Mouse (Mus musculus) lung, embryonic 15.5 days (tissue): Measurements from ENCODE around the gene Mrps34. TPM values are rescaled to one million over a fixed set of nuclear protein-coding genes. Genes with fewer than 3 reads are reported as not detected.

ENCODE experiments used
- ATAC-seq: fragments of 200-750 bp; cut with Nextera tagmentation; 2 replicates; pipeline ENCODE4 v1.8.0; 2017; ENCODE audit warnings: moderate number of reproducible peaks, borderline replicate concordance; ENCODE audit not compliant: low FRiP score, low TSS enrichment; ENCODE audit errors: extremely low read depth
- H3K27ac ChIP-seq: fragments of 300-500 bp; sonication (generic); 2 replicates; pipeline ENCODE4 v1.5.1; 2015; ENCODE audit warnings: moderate library complexity, mild to moderate bottlenecking, inconsistent platforms
- H3K27me3 ChIP-seq: fragments of 300-500 bp; sonication (generic); 2 replicates; pipeline ENCODE4 v1.6.1; 2015; ENCODE audit warnings: inconsistent platforms
- H3K36me3 ChIP-seq: fragments of 300-500 bp; sonication (generic); 2 replicates; pipeline ENCODE4 v1.6.1; 2015; ENCODE audit warnings: inconsistent platforms
- H3K4me1 ChIP-seq: fragments of 300-500 bp; sonication (generic); 2 replicates; pipeline ENCODE4 v1.6.1; 2015; ENCODE audit warnings: inconsistent platforms
- H3K4me2 ChIP-seq: fragments of 300-500 bp; sonication (generic); 2 replicates; pipeline ENCODE4 v1.6.1; 2015; ENCODE audit warnings: inconsistent platforms, mild to moderate bottlenecking, moderate library complexity
- H3K4me3 ChIP-seq: fragments of 300-500 bp; sonication (generic); 2 replicates; pipeline ENCODE4 v1.5.1; 2015; ENCODE audit warnings: mild to moderate bottlenecking, inconsistent platforms
- H3K9ac ChIP-seq: fragments of 300-500 bp; sonication (generic); 2 replicates; pipeline ENCODE4 v1.6.1; 2015; ENCODE audit warnings: inconsistent platforms
- H3K9me3 ChIP-seq: fragments of 300-500 bp; sonication (generic); 2 replicates; pipeline ENCODE4 v1.6.1; 2016; ENCODE audit warnings: inconsistent platforms
- WGBS: fragments of 180-500 bp; shearing (Covaris S2); methylation state at CpG from one replicate; pipeline ENCODE4 v1.1.7; 2015; 5-methylcytosine and 5-hydroxymethylcytosine counted together
- polyA plus RNA-seq: library from polyadenylated mRNA; unstranded; fragments of >200 nt; fragmentation: Nextera tagmentation; extraction: Ambion mirVana; gene quantifications from 2 replicates; pipeline ENCODE4 v1.2.1, GENCODE M21; 2015

The Mrps34 gene
- polyA plus RNA-seq, 1 experiment from 2014 or later: 92.0 TPM

GRCm38 (mm10) chr17:24893276-24893675, 1.6 kb upstream of the Mrps34 start:
- H3K4me1 ChIP-seq: peaks cover 33% of the 10 kb centered on the region
- H3K9me3 ChIP-seq: no peaks in the 10 kb centered on the region
- no peak overlapping the region for H3K4me2 ChIP-seq
- H3K27me3 ChIP-seq: no peaks in the 10 kb centered on the region
- H3K4me3 ChIP-seq: peak overlapping the region; percentile 95; the same call in 1 of the 2 replicates
- ATAC-seq: no peak
- H3K27ac ChIP-seq: no peak overlapping the region
- WGBS: 90% methylated on average over 2 of the region's 2 CpGs
- peaks cover 42% of the 10 kb centered on the region for H3K36me3 ChIP-seq
- no peak overlapping the region for H3K9ac ChIP-seq

- no peaks in the 10 kb centered on the region for H3K27me3 ChIP-seq
- ATAC-seq: no peak
- peak overlapping the region; percentile 93 for H3K4me2 ChIP-seq
- H3K4me1 ChIP-seq: peaks cover 33% of the 10 kb centered on the region
- H3K9me3 ChIP-seq: no peaks in the 10 kb centered on the region
- 10% methylated on average over 31 of the region's 31 CpGs for WGBS
- H3K27ac ChIP-seq: peak overlapping the region; percentile 80
- H3K36me3 ChIP-seq: peaks cover 52% of the 10 kb centered on the region
- H3K9ac ChIP-seq: peak overlapping the region; percentile 86
- peak overlapping the region; percentile 95 for H3K4me3 ChIP-seq
These were observed 588 bp upstream of the Mrps34 start for GRCm38 (mm10) chr17:24894061-24894994.

GRCm38 (mm10) chr17:24895571-24896240, 790 bp downstream of the Mrps34 start:
- peak overlapping the region; percentile 95 for H3K4me3 ChIP-seq
- no peak for ATAC-seq

GRCm38 (mm10) chr17:24896241-24896992, 1.5 kb downstream of the Mrps34 start, which contains the start of gene Nme3:
Nme3 (plus strand) TSS chr17:24896500.
- H3K4me2 ChIP-seq: peak within 1 kb of the TSS; percentile 93
- H3K27ac ChIP-seq: peak within 1 kb of the TSS; percentile 80
- no peaks in the 10 kb centered on the region for H3K9me3 ChIP-seq
- H3K27me3 ChIP-seq: no peaks in the 10 kb centered on the region
- peaks cover 33% of the 10 kb centered on the region for H3K4me1 ChIP-seq
- peak; percentile 79 for ATAC-seq
- H3K36me3 ChIP-seq: peaks cover 62% of the 10 kb centered on the region
- WGBS: 2% methylated on average over 50 of the region's 50 CpGs
- H3K4me3 ChIP-seq: peak within 1 kb of the TSS; percentile 95
- peak within 1 kb of the TSS; percentile 86 for H3K9ac ChIP-seq

More at GRCm38 (mm10) chr17:24895571-24896240, 790 bp downstream of the Mrps34 start:
- WGBS: 10% methylated on average over 23 of the region's 23 CpGs
- H3K4me2 ChIP-seq: peak overlapping the region; percentile 93
- peak overlapping the region; percentile 86 for H3K9ac ChIP-seq
- H3K36me3 ChIP-seq: peaks cover 62% of the 10 kb centered on the region
- peaks cover 33% of the 10 kb centered on the region for H3K4me1 ChIP-seq
- H3K9me3 ChIP-seq: no peaks in the 10 kb centered on the region
- peak overlapping the region; percentile 80 for H3K27ac ChIP-seq
- H3K27me3 ChIP-seq: no peaks in the 10 kb centered on the region

- H3K27ac ChIP-seq: peak overlapping the region; percentile 80
- H3K9me3 ChIP-seq: no peaks in the 10 kb centered on the region
- peak overlapping the region; percentile 86 for H3K9ac ChIP-seq
- no peak for ATAC-seq
- H3K36me3 ChIP-seq: peaks cover 63% of the 10 kb centered on the region
- H3K4me1 ChIP-seq: peaks cover 33% of the 10 kb centered on the region
- H3K4me2 ChIP-seq: peak overlapping the region; percentile 93
- 25% methylated on average over 11 of the region's 11 CpGs for WGBS
- H3K27me3 ChIP-seq: no peaks in the 10 kb centered on the region
- peak overlapping the region; percentile 95 for H3K4me3 ChIP-seq
These were observed 2.0 kb downstream of the Mrps34 start for GRCm38 (mm10) chr17:24896993-24897269.

GRCm38 (mm10) chr17:24897600-24897999, 2.7 kb downstream of the Mrps34 start:
- Histone ChIP-seq H3K9ac (0 out of 2 replicates have a peak overlapping the region, but pooled peaks have one; percentile 7), H3K4me2 (peak overlapping the region; percentile 93), H3K27me3 (no peaks in the 10 kb centered on the region), H3K9me3 (no peaks in the 10 kb centered on the region), H3K4me3 (peak overlapping the region; percentile 95), H3K36me3 (peaks cover 63% of the 10 kb centered on the region), H3K4me1 (peaks cover 33% of the 10 kb centered on the region), H3K27ac (no peak overlapping the region)
- ATAC-seq: no peak
- 66% methylated on average over 4 of the region's 4 CpGs for WGBS

- Histone ChIP-seq H3K9me3 (no peaks in the 10 kb centered on the region), H3K27ac (no peak overlapping the region), H3K36me3 (peaks cover 63% of the 10 kb centered on the region), H3K4me1 (peaks cover 33% of the 10 kb centered on the region), H3K4me2 (peak overlapping the region; percentile 93; the same call in 1 of the 2 replicates), H3K9ac (no peak overlapping the region), H3K4me3 (peak overlapping the region; percentile 95; the same call in 1 of the 2 replicates), H3K27me3 (no peaks in the 10 kb centered on the region)
- no peak for ATAC-seq
- WGBS: 62% methylated on average over 4 of the region's 4 CpGs
These were observed 3.3 kb downstream of the Mrps34 start for GRCm38 (mm10) chr17:24898041-24898854.

GRCm38 (mm10) chr17:24899153-24899552, 4.2 kb downstream of the Mrps34 start:
- 71% methylated on average over 5 of the region's 5 CpGs for WGBS
- no peak overlapping the region for H3K27ac ChIP-seq
- H3K27me3 ChIP-seq: no peaks in the 10 kb centered on the region
- peaks cover 25% of the 10 kb centered on the region for H3K4me1 ChIP-seq
- H3K36me3 ChIP-seq: peaks cover 67% of the 10 kb centered on the region
- no peaks in the 10 kb centered on the region for H3K9me3 ChIP-seq
- no peak for ATAC-seq
- H3K4me2 ChIP-seq: no peak overlapping the region
- H3K9ac ChIP-seq: no peak overlapping the region
- H3K4me3 ChIP-seq: no peak overlapping the region

GRCm38 (mm10) chr17:24900014-24900413, 5.1 kb downstream of the Mrps34 start:
- H3K27me3 ChIP-seq: no peaks in the 10 kb centered on the region
- no peaks in the 10 kb centered on the region for H3K9me3 ChIP-seq
- H3K9ac ChIP-seq: no peak overlapping the region
- no peak overlapping the region for H3K27ac ChIP-seq
- no peak overlapping the region for H3K4me2 ChIP-seq
- no peak overlapping the region for H3K4me3 ChIP-seq
- peaks cover 22% of the 10 kb centered on the region for H3K4me1 ChIP-seq
- ATAC-seq: no peak
- whole genome bisulfite sequencing: 94% methylated on average over 6 of the region's 6 CpGs
- H3K36me3 ChIP-seq: peaks cover 76% of the 10 kb centered on the region

GRCm38 (mm10) chr17:24902124-24902523, 7.2 kb downstream of the Mrps34 start:
- peaks cover 97% of the 10 kb centered on the region for H3K36me3 ChIP-seq
- WGBS: 84% methylated on average over 5 of the region's 5 CpGs
- H3K27ac ChIP-seq: no peak overlapping the region
- no peaks in the 10 kb centered on the region for H3K27me3 ChIP-seq
- H3K4me1 ChIP-seq: peaks cover 8% of the 10 kb centered on the region
- H3K4me3 ChIP-seq: no peak overlapping the region
- H3K9me3 ChIP-seq: no peaks in the 10 kb centered on the region
- no peak overlapping the region for H3K9ac ChIP-seq
- no peak for ATAC-seq
- no peak overlapping the region for H3K4me2 ChIP-seq
